Mouse (Mus musculus): ENCODE data around the gene Tomm7.
"Not testable (repeated sequence)": the region's sequence is repeated elsewhere in the genome, so short reads cannot be mapped to it uniquely, and the experiment has no call there.

Gene Tomm7

GRCm38 (mm10) chr5:23843674-23844530 is at the start of gene Tomm7:
Gene Tomm7 (minus strand): TSS chr5:23844161.
- peak; percentile 90 to 96 for DNase-seq (ENCODE audit: low spot score in 2 of 2)

GRCm38 (mm10) chr5:23893156-23893863 is 49.3 kb upstream of the Tomm7 start:
- no peak for DNase-seq (ENCODE audit: low spot score in 2 of 2)

- peak; percentile 42 to 65 for DNase-seq (ENCODE audit: low spot score in 2 of 2)
These were observed 46.8 kb upstream of the Tomm7 start for GRCm38 (mm10) chr5:23890734-23891133.

- no peak for DNase-seq (ENCODE audit: low spot score in 2 of 2)
These were observed 45.5 kb upstream of the Tomm7 start for GRCm38 (mm10) chr5:23889461-23889860.

- DNase-seq (ENCODE audit: low spot score in 2 of 2) = no peak
These were observed 43.1 kb upstream of the Tomm7 start for GRCm38 (mm10) chr5:23887111-23887510.

- no peak for DNase-seq (ENCODE audit: low spot score in 2 of 2)
These were observed 30.5 kb upstream of the Tomm7 start for GRCm38 (mm10) chr5:23874457-23874856.

GRCm38 (mm10) chr5:23872586-23872985 is 28.6 kb upstream of the Tomm7 start:
- DNase-seq (ENCODE audit: low spot score in 2 of 2) = no peak

GRCm38 (mm10) chr5:23871323-23871722 is 27.4 kb upstream of the Tomm7 start:
- not testable (repeated sequence) for DNase-seq (ENCODE audit: low spot score in 2 of 2)

- DNase-seq (ENCODE audit: low spot score in 2 of 2) = no peak
These were observed 22.0 kb upstream of the Tomm7 start for GRCm38 (mm10) chr5:23865941-23866340.

GRCm38 (mm10) chr5:23864054-23864965 is 20.3 kb upstream of the Tomm7 start:
- DNase-seq (ENCODE audit: low spot score in 2 of 2) = no peak

GRCm38 (mm10) chr5:23863166-23864053 is 19.4 kb upstream of the Tomm7 start:
- no peak for DNase-seq (ENCODE audit: low spot score in 2 of 2)

- DNase-seq (ENCODE audit: low spot score in 2 of 2) = peak in 1 of 2 experiments; percentile 67
These were observed 18.3 kb upstream of the Tomm7 start for GRCm38 (mm10) chr5:23862291-23862690.

- no peak for DNase-seq (ENCODE audit: low spot score in 2 of 2)
These were observed 17.8 kb upstream of the Tomm7 start for GRCm38 (mm10) chr5:23861721-23862120.

- no peak for DNase-seq (ENCODE audit: low spot score in 2 of 2)
These were observed 15.9 kb upstream of the Tomm7 start for GRCm38 (mm10) chr5:23859896-23860295.

GRCm38 (mm10) chr5:23859087-23859718 is 15.2 kb upstream of the Tomm7 start:
- no peak for DNase-seq (ENCODE audit: low spot score in 2 of 2)

GRCm38 (mm10) chr5:23858643-23859042 is 14.7 kb upstream of the Tomm7 start:
- DNase-seq (ENCODE audit: low spot score in 2 of 2) = no peak

- no peak for DNase-seq (ENCODE audit: low spot score in 2 of 2)
These were observed 14.0 kb upstream of the Tomm7 start for GRCm38 (mm10) chr5:23858001-23858400.

GRCm38 (mm10) chr5:23857189-23857588 is 13.2 kb upstream of the Tomm7 start:
- DNase-seq (ENCODE audit: low spot score in 2 of 2) = no peak

GRCm38 (mm10) chr5:23856164-23856563 is 12.2 kb upstream of the Tomm7 start:
- no peak for DNase-seq (ENCODE audit: low spot score in 2 of 2)

- no peak for DNase-seq (ENCODE audit: low spot score in 2 of 2)
These were observed 11.5 kb upstream of the Tomm7 start for GRCm38 (mm10) chr5:23855484-23855883.
